Mouse (Mus musculus) liver, embryonic 11.5 days (tissue): ENCODE measurements around the gene Trp53. TPM values are rescaled to one million over a fixed set of nuclear protein-coding genes. Genes with fewer than 3 reads are reported as not detected.

Experiments used
- ATAC-seq: fragments of 200-750 bp; cut with Nextera tagmentation; replicated peaks from 2 replicates; pipeline ENCODE4 v1.8.0; 2017; ENCODE audit warnings: moderate number of reproducible peaks, mild to moderate bottlenecking, moderate TSS enrichment, moderate library complexity; ENCODE audit not compliant: low FRiP score
- DNase-seq: peaks from one replicate; pipeline ENCODE4 v3.0.0-alpha.2; 2017; ENCODE audit warnings: low spot score
- H3K27ac ChIP-seq: fragments of 300-500 bp; sonication (generic); 2 replicates; pipeline ENCODE4 v1.5.1; 2014; ENCODE audit warnings: mild to moderate bottlenecking, low read depth, low read length, control low read depth
- H3K27me3 ChIP-seq: fragments of 300-500 bp; sonication (generic); replicated peaks from 2 replicates; pipeline ENCODE4 v1.6.1; 2014; ENCODE audit warnings: low read length, mixed read lengths; ENCODE audit not compliant: control insufficient read depth, insufficient read depth
- H3K36me3 ChIP-seq: fragments of 300-500 bp; sonication (generic); 2 replicates; pipeline ENCODE4 v1.6.1; 2014; ENCODE audit warnings: mild to moderate bottlenecking, low read length, moderate library complexity, mixed read lengths; ENCODE audit not compliant: control insufficient read depth, insufficient read depth
- H3K4me1 ChIP-seq: fragments of 300-500 bp; sonication (generic); replicated peaks from 2 replicates; pipeline ENCODE4 v1.6.1; 2014; ENCODE audit warnings: low read length, mixed read lengths; ENCODE audit not compliant: control insufficient read depth, insufficient read depth
- H3K4me2 ChIP-seq: fragments of 300-500 bp; sonication (generic); 2 replicates; pipeline ENCODE4 v1.6.1; 2014; ENCODE audit warnings: mild to moderate bottlenecking, control low read depth, moderate library complexity
- H3K4me3 ChIP-seq: fragments of 300-500 bp; sonication (generic); 2 replicates; pipeline ENCODE4 v1.5.1; 2014; ENCODE audit warnings: low read depth, low read length, control low read depth
- H3K9ac ChIP-seq: fragments of 300-500 bp; sonication (generic); 2 replicates; pipeline ENCODE4 v1.6.1; 2014; ENCODE audit warnings: low read depth, low read length, control low read depth
- H3K9me3 ChIP-seq: fragments of 300-500 bp; sonication (generic); 2 replicates; pipeline ENCODE4 v1.6.1; 2016; ENCODE audit warnings: low read length, inconsistent platforms, mixed read lengths; ENCODE audit not compliant: control insufficient read depth
- WGBS: fragments of 180-500 bp; shearing (Covaris S2); extraction: QIAGEN DNeasy Blood & Tissue Kit; methylation state at CpG from one replicate; pipeline ENCODE4 v1.1.7; 2014; 5-methylcytosine and 5-hydroxymethylcytosine counted together
- polyA plus RNA-seq: library from polyadenylated mRNA; unstranded; fragments of >200 nt; fragmentation: Nextera tagmentation; extraction: Ambion mirVana; gene quantifications from 2 replicates; pipeline ENCODE4 v1.2.1, GENCODE M21; 2014

The Trp53 gene
- polyA plus RNA-seq, 1 experiment from 2014 or later: 196 TPM

DNA sequence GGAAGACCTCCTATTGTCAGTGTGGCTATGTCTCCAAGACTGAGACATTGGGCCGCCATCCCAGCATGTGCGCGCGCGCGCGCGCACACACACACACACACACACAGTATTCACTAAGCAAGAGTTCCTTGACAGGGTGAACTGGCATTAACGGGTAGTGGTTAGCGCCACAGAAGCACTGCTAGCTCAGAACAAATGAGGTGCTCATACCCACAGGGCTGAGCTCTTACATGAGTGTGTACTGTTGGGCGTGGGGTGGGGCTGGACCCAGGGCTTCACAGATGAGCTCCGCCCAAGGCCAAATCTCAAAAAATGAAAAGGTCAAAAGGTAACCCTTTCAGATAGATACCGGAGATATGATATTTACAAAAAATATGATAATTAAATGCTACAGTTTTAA, 4.8 kb downstream of the Trp53 start:
- Histone ChIP-seq H3K9me3 (no peaks in the 10 kb centered on the region), H3K27me3 (no peaks in the 10 kb centered on the region), H3K4me2 (peak overlapping the region; percentile 62), H3K4me3 (peak overlapping the region; percentile 1; the same call in 1 of the 2 replicates), H3K36me3 (peaks cover 30% of the 10 kb centered on the region), H3K27ac (peak overlapping the region; percentile 83), H3K4me1 (peaks cover 57% of the 10 kb centered on the region), H3K9ac (peak overlapping the region; percentile 47)
- DNase-seq (no peak), ATAC-seq (no peak)
- 89% methylated on average over 13 of the region's 13 CpGs for WGBS

- WGBS: 41% methylated on average over 7 of the region's 7 CpGs
- Histone ChIP-seq H3K27ac (peak overlapping the region; percentile 83), H3K4me2 (peak overlapping the region; percentile 62), H3K9me3 (no peaks in the 10 kb centered on the region), H3K4me1 (peaks cover 64% of the 10 kb centered on the region), H3K27me3 (no peaks in the 10 kb centered on the region), H3K36me3 (peaks cover 31% of the 10 kb centered on the region), H3K4me3 (peak overlapping the region; percentile 18; the same call in 1 of the 2 replicates), H3K9ac (peak overlapping the region; percentile 21; the same call in 1 of the 2 replicates)
- DNase-seq: no peak
- peak; percentile 78 for ATAC-seq
Observed at GRCm38 (mm10) chr11:69585718-69586325, 5.7 kb downstream of the Trp53 start.

- peak overlapping the region; percentile 28 for H3K4me3 ChIP-seq
- H3K4me1 ChIP-seq: peaks cover 65% of the 10 kb centered on the region
- DNase-seq (no peak), ATAC-seq (peak; percentile 83)
- no peaks in the 10 kb centered on the region for H3K9me3 ChIP-seq
- WGBS: 64% methylated on average over 22 of the region's 22 CpGs
- peak overlapping the region; percentile 58 for H3K4me2 ChIP-seq
- H3K27ac ChIP-seq: peak overlapping the region; percentile 77
- no peaks in the 10 kb centered on the region for H3K27me3 ChIP-seq
- H3K9ac ChIP-seq: peak overlapping the region; percentile 47; the same call in 1 of the 2 replicates
- peaks cover 43% of the 10 kb centered on the region for H3K36me3 ChIP-seq
Observed at GRCm38 (mm10) chr11:69589207-69589834, 9.2 kb downstream of the Trp53 start.

DNA sequence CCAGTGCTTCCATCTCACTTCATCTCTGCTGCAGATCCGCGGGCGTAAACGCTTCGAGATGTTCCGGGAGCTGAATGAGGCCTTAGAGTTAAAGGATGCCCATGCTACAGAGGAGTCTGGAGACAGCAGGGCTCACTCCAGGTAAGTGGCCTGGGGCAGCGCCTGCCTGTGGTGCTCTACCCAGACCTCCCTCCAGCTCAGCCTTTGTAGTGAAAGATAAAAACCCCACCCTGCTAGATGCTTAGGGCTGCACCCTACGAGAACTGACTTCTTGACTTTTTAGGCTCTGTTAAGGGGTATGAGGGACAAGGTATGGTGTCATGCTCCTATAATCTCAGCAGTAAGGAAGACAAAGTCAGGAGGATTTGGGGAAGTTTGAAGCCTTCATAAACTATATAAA, 10.5 kb downstream of the Trp53 start:
- DNase-seq (no peak), ATAC-seq (peak; percentile 56)
- H3K9ac ChIP-seq: no peak overlapping the region
- WGBS: 81% methylated on average over 8 of the region's 8 CpGs
- no peak overlapping the region for H3K4me3 ChIP-seq
- peak overlapping the region; percentile 33 for H3K27ac ChIP-seq
- no peaks in the 10 kb centered on the region for H3K9me3 ChIP-seq
- no peaks in the 10 kb centered on the region for H3K27me3 ChIP-seq
- H3K4me1 ChIP-seq: peaks cover 52% of the 10 kb centered on the region
- H3K4me2 ChIP-seq: peak overlapping the region; percentile 58
- peaks cover 43% of the 10 kb centered on the region for H3K36me3 ChIP-seq

- Histone ChIP-seq H3K4me2 (no peak overlapping the region), H3K9ac (no peak overlapping the region), H3K27me3 (no peaks in the 10 kb centered on the region), H3K4me3 (no peak overlapping the region), H3K4me1 (peaks cover 45% of the 10 kb centered on the region), H3K27ac (peak overlapping the region; percentile 33; the same call in 1 of the 2 replicates), H3K36me3 (peaks cover 43% of the 10 kb centered on the region), H3K9me3 (no peaks in the 10 kb centered on the region)
- 81% methylated on average over 3 of the region's 3 CpGs for WGBS
- no peak for ATAC-seq
- DNase-seq: no peak
Observed at GRCm38 (mm10) chr11:69591424-69591823, 11.3 kb downstream of the Trp53 start.

- no peak for DNase-seq
- Histone ChIP-seq H3K36me3 (peaks cover 41% of the 10 kb centered on the region), H3K9ac (0 out of 2 replicates have a peak overlapping the region, but pooled peaks have one; percentile 6), H3K4me3 (no peak overlapping the region), H3K4me2 (no peak overlapping the region), H3K9me3 (no peaks in the 10 kb centered on the region), H3K4me1 (peaks cover 40% of the 10 kb centered on the region), H3K27ac (peak overlapping the region; percentile 76), H3K27me3 (no peaks in the 10 kb centered on the region)
- 81% methylated on average over 7 of the region's 7 CpGs for WGBS
- ATAC-seq: no peak
Observed at GRCm38 (mm10) chr11:69591899-69592637, 11.9 kb downstream of the Trp53 start.

- no peaks in the 10 kb centered on the region for H3K9me3 ChIP-seq
- H3K27ac ChIP-seq: peak overlapping the region; percentile 76
- no peaks in the 10 kb centered on the region for H3K27me3 ChIP-seq
- H3K9ac ChIP-seq: no peak overlapping the region
- no peak overlapping the region for H3K4me2 ChIP-seq
- peaks cover 35% of the 10 kb centered on the region for H3K36me3 ChIP-seq
- no peak for DNase-seq
- no peak overlapping the region for H3K4me3 ChIP-seq
- ATAC-seq: no peak
- peaks cover 38% of the 10 kb centered on the region for H3K4me1 ChIP-seq
- 70% methylated on average over 4 of the region's 4 CpGs for WGBS
Observed at GRCm38 (mm10) chr11:69592799-69593198, 12.6 kb downstream of the Trp53 start.

DNA sequence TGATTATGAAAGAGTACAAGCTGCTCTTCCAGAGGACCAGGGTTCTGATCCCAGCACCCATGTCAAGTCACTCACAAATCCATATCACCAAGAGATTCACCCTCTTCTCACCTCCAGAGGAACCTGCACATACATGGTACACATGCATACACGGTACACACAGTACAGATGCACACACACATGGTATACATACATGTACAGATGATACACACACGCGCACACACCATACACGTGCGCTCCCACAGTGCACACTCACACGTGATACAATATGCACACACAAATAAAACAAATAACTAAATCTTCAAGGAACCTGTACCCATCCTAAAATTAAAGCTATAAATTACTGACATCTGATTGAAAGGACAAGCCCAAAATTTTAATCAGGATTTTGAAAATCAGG, 14.7 kb downstream of the Trp53 start:
- DNase-seq: no peak
- Histone ChIP-seq H3K4me2 (no peak overlapping the region), H3K9ac (no peak overlapping the region), H3K9me3 (no peaks in the 10 kb centered on the region), H3K36me3 (peaks cover 15% of the 10 kb centered on the region), H3K27ac (no peak overlapping the region), H3K27me3 (no peaks in the 10 kb centered on the region), H3K4me3 (no peak overlapping the region), H3K4me1 (peaks cover 32% of the 10 kb centered on the region)
- no peak for ATAC-seq
- WGBS: 97% methylated on average over 6 of the region's 6 CpGs
